Mouse (Mus musculus) heart, embryonic 16.5 days (tissue): ENCODE data around the gene Eif5. TPM values are rescaled to one million over a fixed set of nuclear protein-coding genes. Genes with fewer than 3 reads are reported as not detected.

Experiments used
- ATAC-seq: fragments of 200-750 bp; cut with Nextera tagmentation; replicated peaks from 2 replicates; pipeline ENCODE4 v1.8.0; 2017; ENCODE audit warnings: moderate number of reproducible peaks; ENCODE audit not compliant: insufficient read depth, low FRiP score; ENCODE audit errors: extremely low read depth
- H3K27ac ChIP-seq: fragments of 300-500 bp; sonication (generic); 2 replicates; pipeline ENCODE4 v1.5.1; 2014; ENCODE audit warnings: mild to moderate bottlenecking, low read length, control low read depth, moderate library complexity
- H3K27me3 ChIP-seq: fragments of 300-500 bp; sonication (generic); 2 replicates; pipeline ENCODE4 v1.6.1; 2014; ENCODE audit warnings: low read length, mixed read lengths; ENCODE audit not compliant: control insufficient read depth, insufficient read depth
- H3K36me3 ChIP-seq: fragments of 300-500 bp; sonication (generic); 2 replicates; pipeline ENCODE4 v1.6.1; 2014; ENCODE audit not compliant: control insufficient read depth, insufficient read depth
- H3K4me1 ChIP-seq: fragments of 300-500 bp; sonication (generic); 2 replicates; pipeline ENCODE4 v1.6.1; 2014; ENCODE audit warnings: low read length, mixed read lengths; ENCODE audit not compliant: control insufficient read depth, insufficient read depth
- H3K4me2 ChIP-seq: fragments of 300-500 bp; sonication (generic); 2 replicates; pipeline ENCODE4 v1.6.1; 2014; ENCODE audit warnings: low read depth, mild to moderate bottlenecking, control low read depth, low read length
- H3K4me3 ChIP-seq: fragments of 300-500 bp; sonication (generic); 2 replicates; pipeline ENCODE4 v1.5.1; 2014; ENCODE audit warnings: mild to moderate bottlenecking, control low read depth, low read length
- H3K9ac ChIP-seq: fragments of 300-500 bp; sonication (generic); 2 replicates; pipeline ENCODE4 v1.6.1; 2014; ENCODE audit warnings: low read length, control low read depth
- H3K9me3 ChIP-seq: fragments of 300-500 bp; sonication (generic); replicated peaks from 2 replicates; pipeline ENCODE4 v1.6.1; 2016; ENCODE audit warnings: low read length; ENCODE audit not compliant: control insufficient read depth
- WGBS: fragments of 180-500 bp; shearing (Covaris S2); extraction: QIAGEN DNeasy Blood & Tissue Kit; methylation state at CpG from one replicate; pipeline ENCODE4 v1.1.7; 2014; 5-methylcytosine and 5-hydroxymethylcytosine counted together
- polyA plus RNA-seq: library from polyadenylated mRNA; unstranded; fragments of >200 nt; fragmentation: Nextera tagmentation; extraction: Ambion mirVana; gene quantifications from 2 replicates; pipeline ENCODE4 v1.2.1, GENCODE M21; 2015

Eif5 gene
- polyA plus RNA-seq, 1 experiment from 2014 or later = 390 TPM

DNA sequence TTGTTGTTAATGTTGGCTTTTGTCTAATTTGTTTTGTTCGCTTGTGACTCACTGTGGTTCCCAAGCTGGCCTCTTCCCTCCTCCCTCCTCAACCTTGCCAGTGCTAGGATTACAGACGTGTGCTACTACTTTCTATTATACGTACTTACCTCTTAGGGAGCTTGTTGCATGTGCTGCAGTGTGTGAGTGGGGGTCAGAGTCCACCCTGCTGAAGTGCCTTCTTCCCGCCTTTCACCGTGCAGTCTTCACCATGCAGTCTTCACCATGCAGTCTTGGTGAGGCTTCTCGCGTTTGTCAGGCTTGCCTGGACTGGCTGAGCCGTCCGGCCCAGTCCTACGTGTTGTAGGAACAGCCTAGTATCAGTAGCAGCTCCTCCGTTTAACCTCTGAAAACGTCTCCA lies 49.4 kb downstream of the Eif5 start:
- Histone ChIP-seq H3K27me3 (no peaks in the 10 kb centered on the region), H3K4me3 (no peak overlapping the region), H3K27ac (peak overlapping the region; percentile 46; the same call in 1 of the 2 replicates), H3K4me2 (no peak overlapping the region), H3K36me3 (no peaks in the 10 kb centered on the region), H3K9ac (no peak overlapping the region), H3K9me3 (no peaks in the 10 kb centered on the region), H3K4me1 (peaks cover 12% of the 10 kb centered on the region)
- ATAC-seq = no peak
- 71% methylated on average over 12 of the region's 12 CpGs for WGBS

DNA sequence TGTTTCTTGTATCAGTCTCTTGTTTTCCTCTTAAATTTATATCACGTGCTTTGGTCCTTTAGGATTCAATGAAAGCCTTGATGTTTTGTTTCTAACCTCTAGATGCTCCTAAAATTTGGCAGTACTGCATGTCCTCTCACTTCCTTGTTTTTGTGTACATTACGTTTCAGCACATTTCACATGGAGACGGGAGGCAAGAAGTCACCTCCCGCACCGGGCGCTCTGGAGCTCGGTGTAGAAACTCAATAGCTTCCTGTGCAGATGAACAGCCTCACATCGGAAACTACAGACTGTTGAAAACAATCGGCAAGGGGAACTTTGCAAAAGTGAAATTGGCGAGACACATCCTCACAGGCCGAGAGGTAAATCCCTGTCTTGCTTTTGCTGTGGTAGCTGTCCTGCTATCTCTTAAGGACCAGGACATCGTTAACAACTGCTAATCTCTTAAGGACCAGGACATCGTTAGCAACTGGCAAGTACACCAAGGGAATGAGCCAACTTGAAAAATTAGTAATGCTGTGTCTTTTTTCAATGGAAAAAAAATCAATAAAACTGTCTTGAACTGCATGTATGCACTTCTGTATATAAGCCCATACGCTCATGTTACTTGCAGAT lies 54.7 kb downstream of the Eif5 start:
- Histone ChIP-seq H3K4me1 (no peaks in the 10 kb centered on the region), H3K9ac (no peak overlapping the region), H3K9me3 (no peaks in the 10 kb centered on the region), H3K27ac (no peak overlapping the region), H3K36me3 (peaks cover 24% of the 10 kb centered on the region), H3K4me3 (no peak overlapping the region), H3K4me2 (no peak overlapping the region), H3K27me3 (no peaks in the 10 kb centered on the region)
- no peak for ATAC-seq
- WGBS = 68% methylated on average over 14 of the region's 14 CpGs

- H3K9me3 ChIP-seq = no peaks in the 10 kb centered on the region
- H3K27me3 ChIP-seq = no peaks in the 10 kb centered on the region
- no peak for ATAC-seq
- 80% methylated on average over 2 of the region's 2 CpGs for WGBS
- H3K9ac ChIP-seq = no peak overlapping the region
- H3K36me3 ChIP-seq = peaks cover 30% of the 10 kb centered on the region
- H3K27ac ChIP-seq = no peak overlapping the region
- H3K4me3 ChIP-seq = no peak overlapping the region
- H3K4me1 ChIP-seq = no peaks in the 10 kb centered on the region
- no peak overlapping the region for H3K4me2 ChIP-seq
Observed at GRCm38 (mm10) chr12:111593775-111594174, 56.0 kb downstream of the Eif5 start.

Other genes with a start within 250 kb of the Eif5 start
- gene Cdc42bpb, start 160.3 kb upstream of the Eif5 start, polyA plus RNA-seq = 19.6 and 27.3 TPM in 2 replicates
- gene Lbhd2, start 131.2 kb upstream of the Eif5 start, polyA plus RNA-seq = 1.3 and 1.4 TPM in 2 replicates
- 13.3 and 14.9 TPM in 2 replicates for gene Exoc3l4, start 121.0 kb upstream of the Eif5 start, polyA plus RNA-seq
- gene Tnfaip2, start 95.5 kb upstream of the Eif5 start, polyA plus RNA-seq = 3.2 and 4.8 TPM in 2 replicates
- 2.6 and 6.1 TPM in 2 replicates for gene Gm266, start 52.2 kb upstream of the Eif5 start, polyA plus RNA-seq
- 25.7 and 28.1 TPM in 2 replicates for gene Mark3, start 36.5 kb downstream of the Eif5 start, polyA plus RNA-seq
- 388 and 414 TPM in 2 replicates for gene Ckb, start 134.3 kb downstream of the Eif5 start, polyA plus RNA-seq
- gene Trmt61a, start 140.1 kb downstream of the Eif5 start, polyA plus RNA-seq = 7.7 and 8.5 TPM in 2 replicates
- gene Bag5, start 175.2 kb downstream of the Eif5 start, polyA plus RNA-seq = 40.9 and 42.9 TPM in 2 replicates
- gene Apopt1, start 175.2 kb downstream of the Eif5 start, polyA plus RNA-seq = 40.2 and 43.9 TPM in 2 replicates
- 125 and 134 TPM in 2 replicates for gene Klc1, start 220.8 kb downstream of the Eif5 start, polyA plus RNA-seq